Mouse (Mus musculus) hindbrain, postnatal 0 days (tissue): Measurements from ENCODE around the gene Rock2. TPM values are rescaled to one million over a fixed set of nuclear protein-coding genes. Genes with fewer than 3 reads are reported as not detected.

Experiments
- ATAC-seq: fragments of 200-750 bp; cut with Nextera tagmentation; 2 replicates; pipeline ENCODE4 v1.8.0; 2017; ENCODE audit warnings: mild to moderate bottlenecking, moderate TSS enrichment, moderate library complexity
- DNase-seq: peaks from one replicate; pipeline ENCODE4 v3.0.0-alpha.2; 2015; ENCODE audit warnings: low spot score
- H3K27ac ChIP-seq: fragments of 300-500 bp; sonication (generic); 2 replicates; pipeline ENCODE4 v1.5.1; 2014; ENCODE audit warnings: mild to moderate bottlenecking
- H3K27me3 ChIP-seq: fragments of 300-500 bp; sonication (generic); 2 replicates; pipeline ENCODE4 v1.6.1; 2014; ENCODE audit warnings: low read length, mixed read lengths; ENCODE audit not compliant: insufficient read depth
- H3K36me3 ChIP-seq: fragments of 300-500 bp; sonication (generic); 2 replicates; pipeline ENCODE4 v1.6.1; 2014; ENCODE audit warnings: low read length, mixed read lengths; ENCODE audit not compliant: insufficient read depth
- H3K4me1 ChIP-seq: fragments of 300-500 bp; sonication (generic); 2 replicates; pipeline ENCODE4 v1.6.1; 2014; ENCODE audit warnings: antibody characterized with exemption, low read length, mixed read lengths; ENCODE audit not compliant: insufficient read depth
- H3K4me2 ChIP-seq: fragments of 300-500 bp; sonication (generic); 2 replicates; pipeline ENCODE4 v1.6.1; 2014; ENCODE audit warnings: low read depth, mild to moderate bottlenecking, low read length, moderate library complexity, mixed read lengths
- H3K4me3 ChIP-seq: fragments of 300-500 bp; sonication (generic); 2 replicates; pipeline ENCODE4 v1.5.1; 2014; ENCODE audit warnings: low read length
- H3K9ac ChIP-seq: fragments of 300-500 bp; sonication (generic); replicated peaks from 2 replicates; pipeline ENCODE4 v1.6.1; 2014; ENCODE audit warnings: mild to moderate bottlenecking, low read length, moderate library complexity, mixed read lengths
- H3K9me3 ChIP-seq: fragments of 300-500 bp; sonication (generic); 2 replicates; pipeline ENCODE4 v1.6.1; 2016; ENCODE audit warnings: low read length, mixed read lengths
- CTCF ChIP-seq: IDR thresholded peaks from 2 replicates; pipeline ENCODE4 v1.5.1; 2016; ENCODE audit warnings: antibody characterized with exemption, control low read depth, low read depth
- WGBS: fragments of 180-500 bp; shearing (Covaris S2); extraction: QIAGEN DNeasy Blood & Tissue Kit; methylation state at CpG from one replicate; pipeline ENCODE4 v1.1.7; 2014; 5-methylcytosine and 5-hydroxymethylcytosine counted together
- polyA plus RNA-seq: library from polyadenylated mRNA; unstranded; fragments of >200 nt; fragmentation: Nextera tagmentation; extraction: Ambion mirVana; gene quantifications from 2 replicates; pipeline ENCODE4 v1.2.1, GENCODE M21; 2015
- total RNA-seq: library from RNA; depleted of rRNA; stranded (reverse); fragments of >200 nt; gene quantifications from 2 replicates; pipeline ENCODE4 v1.2.3, GENCODE M21; 2014; rRNA removed

The Rock2 gene
- total and polyA plus RNA-seq, 2 experiments from 2014 or later = 12.7 to 20.9 TPM

DNA sequence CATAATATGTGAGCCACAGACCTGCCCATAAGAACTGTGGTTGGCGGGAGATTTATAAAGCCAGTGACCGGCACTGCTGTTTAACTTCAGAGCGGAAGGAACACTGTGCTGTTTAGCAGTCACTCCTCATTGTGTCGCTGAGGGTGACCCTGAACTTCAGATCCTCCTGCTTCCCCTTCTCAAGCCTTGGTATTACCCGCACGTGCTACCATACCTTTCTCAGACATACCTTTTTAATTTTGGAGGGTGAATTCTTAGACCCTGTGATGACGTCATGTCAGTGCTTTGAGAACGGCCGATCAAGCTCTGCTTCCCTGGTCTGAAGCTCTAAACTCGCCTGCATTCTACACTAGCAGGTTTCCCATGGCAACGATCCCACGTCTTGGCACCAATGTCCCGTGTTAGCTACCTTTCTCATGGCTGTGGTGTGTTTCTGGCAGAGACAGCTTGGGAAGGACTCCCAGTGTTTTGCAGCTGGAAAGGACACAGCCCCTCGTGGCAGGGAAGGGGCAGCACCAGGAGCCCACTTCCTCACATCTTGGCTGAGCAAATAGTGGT is 142.4 kb downstream of the Rock2 start:
- no peaks in the 10 kb centered on the region; the same call in none of the 2 replicates for H3K4me1 ChIP-seq
- no peaks in the 10 kb centered on the region for H3K36me3 ChIP-seq
- DNase-seq (peak; percentile 43), ATAC-seq (no peak)
- H3K4me3 ChIP-seq = no peak overlapping the region
- 0 out of 2 replicates have a peak overlapping the region, but pooled peaks have one; percentile 1 for H3K4me2 ChIP-seq
- TF ChIP-seq CTCF = no peak
- H3K9me3 ChIP-seq = no peaks in the 10 kb centered on the region
- H3K27ac ChIP-seq = no peak overlapping the region
- WGBS = 41% methylated on average over 14 of the region's 14 CpGs
- H3K27me3 ChIP-seq = no peaks in the 10 kb centered on the region
- no peak overlapping the region for H3K9ac ChIP-seq

Other genes with a start within 250 kb of the Rock2 start
- 30.8 and 34.2 TPM in 2 replicates for gene Ntsr2, start 241.5 kb upstream of the Rock2 start, total RNA-seq
- 22.6 and 25.8 TPM in 2 replicates for gene Ntsr2, start 241.5 kb upstream of the Rock2 start, polyA plus RNA-seq
- gene Greb1, start 94.0 kb upstream of the Rock2 start, total RNA-seq = 0.86 and 2.1 TPM in 2 replicates
- 0.32 and 0.33 TPM in 2 replicates for gene Greb1, start 94.0 kb upstream of the Rock2 start, polyA plus RNA-seq
- 21.2 and 27.5 TPM in 2 replicates for gene E2f6, start 83.9 kb upstream of the Rock2 start, total RNA-seq
- gene E2f6, start 83.9 kb upstream of the Rock2 start, polyA plus RNA-seq = 20.0 and 21.3 TPM in 2 replicates
- 2.6 and 4.3 TPM in 2 replicates for gene Pqlc3, start 105.5 kb downstream of the Rock2 start, total RNA-seq
- 2.2 and 2.5 TPM in 2 replicates for gene Pqlc3, start 105.5 kb downstream of the Rock2 start, polyA plus RNA-seq
- 7.5 and 8.6 TPM in 2 replicates for gene 2410004P03Rik, start 116.8 kb downstream of the Rock2 start, total RNA-seq
- 7.8 and 10.4 TPM in 2 replicates for gene 2410004P03Rik, start 116.8 kb downstream of the Rock2 start, polyA plus RNA-seq